Mouse (Mus musculus) erythroblast, adult 5-6 weeks (primary cell): Measurements from ENCODE around the gene Cd300lg. TPM values are rescaled to one million over a fixed set of nuclear protein-coding genes. Genes with fewer than 3 reads are reported as not detected.
A peak's percentile ranks its signal among the peaks of the same experiment; 100 is the strongest.

Experiments
- ATAC-seq: replicated peaks from 2 replicates; pipeline ENCODE4 v1.8.0; 2016; ENCODE audit warnings: moderate number of reproducible peaks, mild to moderate bottlenecking, moderate TSS enrichment, inconsistent platforms; ENCODE audit not compliant: poor library complexity, low FRiP score, severe bottlenecking
- total RNA-seq, 2 experiments: library from RNA; stranded (forward) in 1 of 2; stranded (reverse) in 1 of 2; fragments of 150-400 nt in 1 of 2; fragments of 200-764, 138-1000 nt in 1 of 2; gene quantifications; 2 replicates each; pipeline versions ENCODE4 v1.2.3 to v1.2.4; 2015 to 2017; ENCODE audit warnings: low replicate concordance in 2 of 2

Gene Cd300lg
- total RNA-seq, 2 experiments from 2014 or later, result 0.77 to 2.1 TPM

DNA sequence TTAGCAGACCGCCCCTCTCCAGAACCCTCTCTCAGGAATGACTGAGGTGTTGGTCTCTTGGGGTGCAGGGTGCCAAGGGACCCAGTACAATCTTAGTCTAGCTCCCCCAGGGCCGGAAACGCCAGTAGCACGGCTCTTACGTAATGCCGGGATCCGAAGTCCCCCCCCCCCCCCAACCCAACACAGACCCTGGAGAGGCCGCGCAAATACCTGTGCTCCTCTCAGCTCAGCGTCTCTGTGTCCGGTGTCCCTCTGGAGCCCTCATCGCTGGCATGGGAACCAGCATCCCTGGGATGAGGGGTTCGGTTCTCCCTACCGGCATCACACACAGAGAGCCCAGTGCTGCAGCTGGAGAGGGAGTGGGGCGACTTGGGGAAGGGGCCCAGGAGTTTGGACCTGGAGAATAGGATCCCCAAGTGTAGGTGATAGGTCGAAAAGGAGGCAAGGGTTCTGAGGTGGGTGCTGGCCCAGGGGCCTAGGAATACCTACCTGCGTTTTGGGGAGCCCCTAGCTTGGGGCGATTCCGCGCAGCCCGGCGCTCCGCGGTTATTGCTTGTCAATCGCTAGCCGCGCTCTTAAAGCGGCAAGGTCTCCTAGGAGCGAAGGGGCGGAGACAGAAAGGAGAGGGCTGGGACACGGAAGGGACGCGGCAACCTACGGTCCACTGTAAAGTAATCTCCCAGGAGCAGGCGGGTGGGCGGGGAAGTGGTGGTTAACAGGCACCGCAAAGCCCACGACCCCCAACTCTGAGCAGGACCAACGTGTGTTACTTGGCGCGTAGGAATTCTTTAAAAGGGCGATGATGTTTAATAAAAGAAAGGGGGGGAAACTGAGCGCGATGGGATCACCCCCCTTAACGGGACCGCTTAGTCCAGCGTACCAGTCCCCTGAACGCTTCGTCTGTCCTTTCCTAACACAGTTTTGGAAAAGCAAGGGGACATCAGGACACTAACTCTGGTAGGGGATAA, 46.9 kb downstream of the Cd300lg start, which contains the start of gene Mpp2:
Gene Mpp2, minus strand, starts transcription at position 585 of the 968 bp plus-strand sequence.
- ATAC-seq, result peak; percentile 81

DNA sequence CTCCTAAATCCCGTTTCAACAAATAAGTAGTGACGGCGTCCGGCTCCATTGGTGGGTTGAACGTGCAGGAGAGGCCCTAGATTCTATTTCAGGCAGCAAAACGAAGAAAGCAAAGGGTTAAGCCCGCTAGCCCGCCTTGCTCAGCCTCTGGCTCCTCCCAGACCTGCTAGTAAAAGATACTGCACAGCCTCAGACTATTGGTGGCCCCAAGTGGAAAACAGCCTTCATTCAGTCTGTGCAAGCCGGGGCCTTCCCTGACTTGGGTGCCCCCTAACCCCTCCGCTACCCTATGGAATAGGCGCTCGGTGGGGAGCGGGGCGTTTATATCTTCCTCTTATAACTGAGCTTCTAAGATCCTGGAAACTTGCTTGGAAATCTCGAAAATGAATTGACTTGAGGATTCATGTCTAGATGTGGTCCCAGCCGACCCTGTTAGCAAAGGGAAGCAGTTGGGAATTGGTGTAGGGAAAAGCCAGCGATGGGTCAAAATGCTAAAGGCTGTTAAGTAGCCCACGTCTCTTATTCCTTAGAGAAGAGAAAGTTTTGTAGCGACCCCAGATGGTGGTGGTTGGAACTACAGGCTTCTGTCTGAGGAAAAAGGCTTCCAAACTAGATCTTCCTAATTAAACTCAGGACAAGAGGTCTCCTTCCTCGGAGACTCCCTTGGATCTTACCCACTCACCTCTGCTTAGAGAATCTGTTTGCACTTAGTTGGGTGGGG, 47.9 kb downstream of the Cd300lg start:
- ATAC-seq, result peak; percentile 77

DNA sequence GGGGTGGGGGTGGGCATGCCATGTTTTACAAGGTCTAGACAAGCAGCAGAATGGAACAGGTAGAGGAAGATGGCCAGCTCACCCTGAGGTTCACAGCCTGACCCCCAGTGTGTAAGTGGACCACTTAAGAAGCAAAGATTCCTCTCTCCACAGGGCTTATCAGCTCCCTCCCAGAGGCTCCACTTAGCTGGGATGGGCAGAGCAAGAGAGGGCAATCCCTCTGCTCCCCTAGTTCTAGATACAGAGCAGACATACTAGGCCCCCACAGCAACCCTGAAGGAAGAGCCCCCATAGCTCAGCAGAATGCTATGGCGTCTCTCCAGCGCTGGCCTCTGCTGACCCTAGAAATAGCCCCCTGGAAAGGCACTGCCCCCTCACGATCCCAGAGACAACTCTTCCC, 54.4 kb downstream of the Cd300lg start:
- no peak for ATAC-seq

DNA sequence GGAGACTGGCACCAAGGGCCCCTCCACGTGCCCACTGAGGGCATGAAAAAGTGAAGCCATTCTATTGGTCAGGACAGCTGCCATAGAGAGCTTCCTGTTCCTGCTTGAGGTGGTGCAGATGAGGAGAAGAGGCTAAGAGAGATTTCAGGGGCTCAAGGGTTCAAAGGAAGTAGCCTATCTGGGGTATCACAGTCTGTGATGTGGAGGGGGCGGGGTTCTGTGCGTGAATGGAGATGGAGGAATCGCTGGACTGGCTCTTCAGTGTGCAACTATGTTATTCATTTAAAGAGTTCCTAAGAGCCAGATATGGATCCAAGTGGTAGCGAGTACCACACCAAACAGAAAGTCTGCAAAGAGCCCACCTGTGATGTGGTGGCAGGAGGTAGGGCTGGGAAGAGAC, 55.1 kb downstream of the Cd300lg start:
- peak; percentile 11; the same call in 1 of the 2 replicates for ATAC-seq

DNA sequence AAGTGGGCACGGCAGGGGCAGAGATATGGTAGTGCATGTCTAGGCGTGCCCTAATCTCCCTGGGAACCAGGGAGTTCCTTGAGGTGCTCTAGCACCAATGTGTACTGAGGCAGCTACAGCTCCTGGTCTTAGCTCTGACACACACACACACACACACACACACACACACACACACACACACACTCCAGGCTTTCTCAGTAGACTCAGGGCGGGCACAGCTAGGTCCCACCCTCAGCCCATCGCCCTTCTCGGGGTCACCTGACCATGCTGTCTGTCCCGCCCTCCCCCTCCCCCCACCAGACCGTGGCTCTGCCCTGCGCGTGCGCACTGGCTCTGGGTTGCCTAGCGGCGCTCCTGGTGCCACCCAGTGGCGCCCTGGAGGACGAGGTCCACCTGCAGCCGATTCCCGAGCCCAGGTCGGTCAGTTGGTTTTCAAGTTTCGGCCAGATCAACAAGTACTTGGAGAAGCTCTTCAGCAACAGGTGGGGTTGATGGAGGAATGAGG, 55.6 kb downstream of the Cd300lg start:
- ATAC-seq, result peak; percentile 81

DNA sequence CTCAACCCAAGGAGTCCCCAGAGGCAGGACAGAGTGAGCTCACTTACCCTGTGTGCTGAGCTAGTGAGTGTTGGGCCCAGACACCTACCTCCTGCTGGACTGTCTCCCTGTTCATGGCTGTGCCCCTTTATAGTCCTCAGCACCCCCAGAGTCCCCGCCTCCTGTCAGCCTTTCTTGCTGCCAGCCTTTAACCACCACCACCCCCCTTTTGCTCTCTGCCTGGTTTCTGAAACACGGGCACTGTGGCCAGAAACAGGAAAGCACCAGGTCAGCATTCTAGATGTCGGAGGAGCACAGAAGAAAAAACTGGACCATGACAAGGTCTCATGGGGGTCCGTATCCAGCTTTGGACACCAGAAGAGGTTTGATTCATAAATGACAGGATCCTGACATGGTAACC, 59.9 kb downstream of the Cd300lg start, which contains the start of gene Ppy:
Gene Ppy, minus strand, starts transcription at position 101 of the 400 bp plus-strand sequence.
- no peak for ATAC-seq

DNA sequence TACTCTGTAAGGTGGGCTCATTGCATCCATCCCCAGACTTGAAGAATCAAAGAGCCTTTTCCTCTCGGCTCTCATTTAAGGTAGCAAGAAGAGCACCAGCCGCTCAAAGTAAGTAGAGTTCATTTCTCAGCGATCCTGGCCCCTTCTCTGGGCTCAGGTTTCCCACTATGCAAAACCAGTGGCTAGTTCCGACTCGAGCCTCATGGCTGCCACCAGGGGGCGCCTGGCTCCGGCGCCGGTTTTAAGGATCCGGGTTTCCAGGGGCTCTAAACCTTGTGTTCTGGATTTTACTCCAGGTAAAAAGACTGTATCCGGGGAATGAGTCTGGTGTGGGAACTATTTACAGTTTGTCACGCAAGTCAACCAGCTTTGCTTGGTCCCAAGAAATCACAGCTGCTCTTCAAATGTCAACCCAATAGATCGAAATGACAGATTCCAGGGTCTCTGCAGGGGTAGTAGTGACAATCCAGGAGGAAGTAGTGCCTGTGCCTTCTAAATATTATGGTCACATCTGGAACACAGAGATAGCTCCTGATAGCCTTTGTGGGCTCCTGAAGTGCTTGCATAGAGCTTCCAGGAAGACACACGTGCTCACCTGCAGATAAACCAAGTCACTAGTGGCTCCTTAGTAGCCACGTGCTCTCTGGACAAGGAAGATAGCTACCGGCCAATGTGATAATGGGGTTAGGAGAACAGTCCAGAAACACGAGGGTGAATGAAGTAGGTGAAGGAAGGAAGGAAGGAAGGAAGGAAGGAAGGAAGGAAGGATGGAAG, 61.4 kb downstream of the Cd300lg start:
- peak; percentile 68 for ATAC-seq

Other genes starting within 250 kb of the Cd300lg start
- not detected in 2 replicates for gene Meox1, start 147.1 kb upstream of the Cd300lg start, total RNA-seq (2015; ENCODE audit: low replicate concordance)
- gene Meox1, start 147.1 kb upstream of the Cd300lg start, total RNA-seq (2017; ENCODE audit: low replicate concordance), result not detected in 2 replicates
- gene Sost, start 74.5 kb upstream of the Cd300lg start, total RNA-seq (2015; ENCODE audit: low replicate concordance), result not detected in 2 replicates
- gene Sost, start 74.5 kb upstream of the Cd300lg start, total RNA-seq (2017; ENCODE audit: low replicate concordance), result not detected in 2 replicates
- gene Cfap97d1, start 57.2 kb upstream of the Cd300lg start, total RNA-seq (2015; ENCODE audit: low replicate concordance), result not detected in 2 replicates
- not detected in 2 replicates for gene Cfap97d1, start 57.2 kb upstream of the Cd300lg start, total RNA-seq (2017; ENCODE audit: low replicate concordance)
- gene Dusp3, start 54.5 kb upstream of the Cd300lg start, total RNA-seq (2015; ENCODE audit: low replicate concordance), result 1.9 and 5.0 TPM in 2 replicates
- 1.5 and 3.1 TPM in 2 replicates for gene Dusp3, start 54.5 kb upstream of the Cd300lg start, total RNA-seq (2017; ENCODE audit: low replicate concordance)
- 0.84 TPM in 1 of 2 replicates, not detected in the other for gene Mpp3, start 13.0 kb upstream of the Cd300lg start, total RNA-seq (2015; ENCODE audit: low replicate concordance)
- gene Mpp3, start 13.0 kb upstream of the Cd300lg start, total RNA-seq (2017; ENCODE audit: low replicate concordance), result 0.14 TPM in 1 of 2 replicates, not detected in the other
- 7.7 and 12.7 TPM in 2 replicates for gene Mpp2, start 47.0 kb downstream of the Cd300lg start, total RNA-seq (2015; ENCODE audit: low replicate concordance)
- 14.2 and 20.6 TPM in 2 replicates for gene Mpp2, start 47.0 kb downstream of the Cd300lg start, total RNA-seq (2017; ENCODE audit: low replicate concordance)
- not detected in 2 replicates for gene Ppy, start 59.8 kb downstream of the Cd300lg start, total RNA-seq (2015; ENCODE audit: low replicate concordance)
- not detected in 2 replicates for gene Ppy, start 59.8 kb downstream of the Cd300lg start, total RNA-seq (2017; ENCODE audit: low replicate concordance)
- gene Pyy, start 66.3 kb downstream of the Cd300lg start, total RNA-seq (2015; ENCODE audit: low replicate concordance), result not detected in 2 replicates
- gene Pyy, start 66.3 kb downstream of the Cd300lg start, total RNA-seq (2017; ENCODE audit: low replicate concordance), result not detected in 2 replicates
- gene Nags, start 104.0 kb downstream of the Cd300lg start, total RNA-seq (2015; ENCODE audit: low replicate concordance), result not detected in 2 replicates
- gene Nags, start 104.0 kb downstream of the Cd300lg start, total RNA-seq (2017; ENCODE audit: low replicate concordance), result 0.43 and 1.5 TPM in 2 replicates
- 0.96 and 3.8 TPM in 2 replicates for gene Tmem101, start 114.9 kb downstream of the Cd300lg start, total RNA-seq (2015; ENCODE audit: low replicate concordance)
- 3.1 and 4.0 TPM in 2 replicates for gene Tmem101, start 114.9 kb downstream of the Cd300lg start, total RNA-seq (2017; ENCODE audit: low replicate concordance)
- gene Lsm12, start 143.8 kb downstream of the Cd300lg start, total RNA-seq (2015; ENCODE audit: low replicate concordance), result 48.3 and 48.8 TPM in 2 replicates
- 22.7 and 28.8 TPM in 2 replicates for gene Lsm12, start 143.8 kb downstream of the Cd300lg start, total RNA-seq (2017; ENCODE audit: low replicate concordance)
- 16.3 and 21.7 TPM in 2 replicates for gene G6pc3, start 148.1 kb downstream of the Cd300lg start, total RNA-seq (2015; ENCODE audit: low replicate concordance)
- 4.7 and 9.8 TPM in 2 replicates for gene G6pc3, start 148.1 kb downstream of the Cd300lg start, total RNA-seq (2017; ENCODE audit: low replicate concordance)
- 3.7 and 10.2 TPM in 2 replicates for gene Hdac5, start 188.7 kb downstream of the Cd300lg start, total RNA-seq (2015; ENCODE audit: low replicate concordance)
- 13.3 and 17.3 TPM in 2 replicates for gene Hdac5, start 188.7 kb downstream of the Cd300lg start, total RNA-seq (2017; ENCODE audit: low replicate concordance)
- 3.8 and 5.0 TPM in 2 replicates for gene BC030867, start 207.4 kb downstream of the Cd300lg start, total RNA-seq (2015; ENCODE audit: low replicate concordance)
- 4.1 and 7.2 TPM in 2 replicates for gene BC030867, start 207.4 kb downstream of the Cd300lg start, total RNA-seq (2017; ENCODE audit: low replicate concordance)
- not detected in 2 replicates for gene Asb16, start 227.2 kb downstream of the Cd300lg start, total RNA-seq (2015; ENCODE audit: low replicate concordance)
- gene Asb16, start 227.2 kb downstream of the Cd300lg start, total RNA-seq (2017; ENCODE audit: low replicate concordance), result not detected in 2 replicates
- 15.9 and 17.1 TPM in 2 replicates for gene Tmub2, start 243.4 kb downstream of the Cd300lg start, total RNA-seq (2015; ENCODE audit: low replicate concordance)
- gene Tmub2, start 243.4 kb downstream of the Cd300lg start, total RNA-seq (2017; ENCODE audit: low replicate concordance), result 17.0 and 28.0 TPM in 2 replicates